Mouse (Mus musculus): ENCODE data around the gene Gm17949.

Gene Gm17949

DNA sequence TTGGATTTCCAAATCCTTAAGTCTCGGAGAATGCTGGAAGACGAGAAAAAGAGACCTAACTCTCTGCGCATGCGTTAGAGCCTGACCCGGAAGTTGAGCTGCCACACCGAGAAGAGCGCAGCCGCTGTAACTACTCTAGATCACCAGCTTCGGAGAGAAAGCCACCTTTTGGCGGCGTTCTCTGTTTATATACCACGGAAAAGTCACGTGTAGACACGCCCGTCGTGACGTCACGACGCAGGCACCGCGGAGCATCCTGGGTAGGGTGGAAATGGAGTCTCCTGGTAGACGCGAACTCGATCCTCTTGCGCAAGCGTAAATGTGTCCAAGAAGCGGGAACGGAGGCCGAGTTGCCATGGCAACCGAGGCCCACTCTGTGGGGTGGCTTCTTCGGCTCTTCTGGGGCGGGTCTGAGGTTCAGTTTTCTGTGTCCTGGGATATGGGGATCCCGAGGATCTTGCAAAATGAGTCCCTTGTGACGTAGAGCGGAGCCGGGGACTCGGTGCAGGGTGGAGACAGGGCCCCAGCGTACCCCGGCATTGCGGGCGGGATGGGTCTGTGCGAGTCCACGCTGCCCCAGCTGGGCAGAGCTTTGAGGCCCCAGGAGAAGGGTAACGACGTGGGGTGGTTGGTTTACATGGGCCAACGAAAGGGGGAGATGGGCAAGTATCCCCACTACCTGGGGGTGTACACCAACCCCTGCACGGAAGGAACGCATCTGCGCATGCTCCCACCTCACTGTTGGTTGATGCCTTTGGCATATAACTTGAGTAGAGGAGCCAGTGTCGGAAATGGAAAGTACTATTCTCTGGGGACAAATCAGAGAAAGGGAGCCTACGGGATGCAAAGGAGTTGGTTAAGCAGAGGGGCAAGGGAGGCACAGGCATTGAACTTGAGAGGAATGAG is at the start of gene Gm17949, which contains the start of gene Gtf2f1:
Gene Gm17949 (plus strand): TSS at position 234 of the 906 bp plus-strand sequence.
Gene Gtf2f1 (minus strand): TSS at position 53 of the 906 bp plus-strand sequence.
- peak; percentile 98 for DNase-seq (ENCODE audit: extremely low read depth, insufficient read length, low spot score)

DNA sequence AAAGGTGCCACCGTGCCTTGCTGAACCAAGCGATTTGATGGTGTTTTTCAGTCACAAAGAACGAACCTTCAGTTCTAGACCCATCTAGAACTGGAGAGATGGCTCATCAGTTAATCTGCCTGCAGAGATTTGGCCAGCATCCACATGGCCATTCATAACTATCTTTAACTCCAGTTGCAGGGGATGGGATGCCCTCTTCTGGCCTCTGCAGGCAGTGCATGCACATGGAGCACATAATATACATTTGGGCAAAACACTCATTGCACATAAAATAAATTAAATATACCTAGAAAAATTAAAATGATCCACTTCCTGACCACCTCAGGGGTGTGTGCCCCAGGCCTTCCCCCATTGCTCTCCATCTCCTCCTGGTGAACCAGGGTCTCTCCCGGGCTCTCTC is 49.4 kb upstream of the Gm17949 start:
- DNase-seq (ENCODE audit: extremely low read depth, insufficient read length, low spot score) = no peak

DNA sequence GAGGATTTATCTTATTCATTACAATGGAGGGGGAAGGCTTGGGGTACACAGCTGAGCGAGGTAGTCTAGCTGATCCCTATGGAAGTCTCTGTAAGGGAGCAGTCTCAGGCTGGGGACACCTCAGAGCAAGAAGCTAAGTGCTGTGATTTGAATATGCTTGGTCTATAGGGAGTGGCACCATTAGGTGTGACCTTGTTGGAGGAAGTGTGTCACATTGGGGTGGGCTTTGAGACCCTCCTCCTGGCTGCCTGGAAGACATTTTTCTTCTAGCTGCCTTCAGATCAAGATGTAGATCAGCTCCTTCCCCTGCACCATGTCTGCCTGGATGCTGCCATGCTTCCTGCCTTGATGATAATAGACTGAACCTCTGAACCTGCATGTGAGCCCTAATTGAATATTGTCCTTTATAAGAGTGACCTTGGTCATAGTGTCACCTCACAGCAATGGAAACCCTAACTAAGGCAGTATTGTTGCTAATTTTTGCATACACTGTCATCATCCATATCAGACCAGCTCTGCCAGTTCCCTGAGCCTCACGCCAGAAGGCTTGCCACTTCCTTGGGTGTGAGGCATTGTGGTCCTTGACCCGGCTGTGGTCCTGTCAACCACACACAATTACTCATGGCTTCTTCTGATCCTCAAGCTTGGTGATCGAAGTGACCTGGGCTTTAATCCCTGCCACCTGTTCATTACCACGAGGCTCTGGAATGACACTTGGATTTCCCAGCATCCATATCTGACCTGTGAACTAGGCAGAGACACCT is 48.4 kb upstream of the Gm17949 start:
- DNase-seq (ENCODE audit: extremely low read depth, insufficient read length, low spot score) = no peak

DNA sequence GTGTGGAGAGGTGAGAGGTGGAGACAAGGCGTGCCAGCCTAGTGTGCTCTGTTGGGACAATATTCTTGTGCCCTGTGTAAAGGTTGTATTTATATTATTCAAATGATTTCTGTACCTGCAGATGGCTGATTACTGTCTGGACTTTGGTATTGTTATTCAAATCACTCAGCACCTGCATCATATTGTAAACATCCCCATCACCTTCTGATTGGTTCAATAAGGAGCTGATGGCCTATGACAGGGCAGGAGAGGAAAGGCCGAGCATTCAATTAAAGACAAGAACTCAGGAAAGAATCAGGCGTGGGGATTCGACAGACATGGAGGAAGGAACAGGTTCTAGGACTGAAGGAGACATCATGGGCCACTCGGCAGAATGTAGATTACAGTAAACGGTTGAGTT is 47.6 kb upstream of the Gm17949 start:
- DNase-seq (ENCODE audit: extremely low read depth, insufficient read length, low spot score) = no peak

DNA sequence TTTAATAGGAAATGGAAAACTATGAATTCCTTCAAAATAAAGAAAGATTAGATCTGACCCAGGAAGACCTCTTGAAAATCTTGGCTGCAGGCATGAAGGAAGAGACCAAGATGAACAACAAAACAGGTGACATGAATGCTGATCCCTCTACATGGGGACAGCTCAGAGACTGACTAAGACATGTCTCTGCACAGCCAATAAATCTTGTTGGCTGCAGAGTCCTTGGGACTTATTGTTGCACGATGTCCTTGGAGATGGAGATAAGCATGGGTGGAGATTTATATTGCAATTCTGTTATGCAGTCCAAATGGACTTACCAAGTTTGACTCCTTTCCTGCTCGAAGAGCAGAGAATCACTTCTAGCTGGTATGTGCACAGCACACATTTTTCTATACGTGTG is 41.9 kb upstream of the Gm17949 start:
- no peak for DNase-seq (ENCODE audit: extremely low read depth, insufficient read length, low spot score)

DNA sequence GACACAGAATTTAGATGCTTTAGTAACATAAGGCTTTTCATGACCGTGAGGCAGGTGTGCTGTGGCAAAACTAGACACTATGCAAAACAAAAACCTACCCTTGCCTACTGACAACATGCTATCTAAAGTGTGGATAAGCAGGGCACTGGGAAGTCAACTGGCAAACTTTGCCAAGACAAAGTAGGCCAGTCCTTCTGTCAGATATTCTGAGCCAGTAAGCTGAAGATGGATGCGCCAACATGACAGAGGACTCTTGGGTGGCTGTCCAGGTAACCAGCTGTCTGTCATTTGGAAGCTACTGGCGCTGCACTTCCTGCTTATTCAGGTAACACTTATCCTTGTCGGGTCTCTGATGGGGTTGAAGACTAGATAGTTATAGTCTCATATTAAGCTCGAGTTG is 41.2 kb upstream of the Gm17949 start:
- no peak for DNase-seq (ENCODE audit: extremely low read depth, insufficient read length, low spot score)

DNA sequence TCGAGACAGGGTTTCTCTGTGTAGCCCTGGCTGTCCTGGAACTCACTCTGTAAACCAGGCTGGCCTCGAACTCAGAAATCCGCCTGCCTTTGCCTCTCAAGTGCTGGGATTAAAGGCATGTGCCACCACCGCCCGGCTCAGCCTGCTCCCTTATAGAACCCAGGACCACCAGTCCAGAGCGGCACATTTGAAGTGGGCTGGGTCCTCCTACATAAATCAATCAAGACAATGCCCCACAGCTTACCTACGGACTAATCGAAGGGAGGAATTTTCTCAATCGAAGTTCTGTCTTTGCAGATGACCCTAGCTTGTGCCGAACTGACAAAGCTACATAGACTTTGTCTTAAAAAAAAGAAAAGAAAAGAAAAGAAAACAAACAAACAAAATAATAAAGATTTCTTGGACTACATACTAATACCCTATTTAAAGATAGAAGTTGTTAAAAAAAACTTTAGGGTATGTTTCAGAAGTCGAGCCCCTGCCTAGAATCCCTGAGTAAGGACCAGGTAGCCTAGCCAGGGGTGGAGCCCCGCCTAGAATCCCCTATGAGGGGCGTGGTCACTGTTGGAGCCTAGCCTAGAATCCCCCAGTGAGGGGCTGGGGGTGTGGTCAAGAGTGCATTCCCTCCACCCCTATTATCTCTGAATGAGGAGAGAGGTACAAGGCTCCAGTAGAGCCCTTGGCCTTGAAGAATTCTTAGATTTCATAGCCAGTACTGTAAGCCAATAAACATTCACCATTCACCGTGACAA is 37.1 kb upstream of the Gm17949 start:
- DNase-seq (ENCODE audit: extremely low read depth, insufficient read length, low spot score) = no peak

DNA sequence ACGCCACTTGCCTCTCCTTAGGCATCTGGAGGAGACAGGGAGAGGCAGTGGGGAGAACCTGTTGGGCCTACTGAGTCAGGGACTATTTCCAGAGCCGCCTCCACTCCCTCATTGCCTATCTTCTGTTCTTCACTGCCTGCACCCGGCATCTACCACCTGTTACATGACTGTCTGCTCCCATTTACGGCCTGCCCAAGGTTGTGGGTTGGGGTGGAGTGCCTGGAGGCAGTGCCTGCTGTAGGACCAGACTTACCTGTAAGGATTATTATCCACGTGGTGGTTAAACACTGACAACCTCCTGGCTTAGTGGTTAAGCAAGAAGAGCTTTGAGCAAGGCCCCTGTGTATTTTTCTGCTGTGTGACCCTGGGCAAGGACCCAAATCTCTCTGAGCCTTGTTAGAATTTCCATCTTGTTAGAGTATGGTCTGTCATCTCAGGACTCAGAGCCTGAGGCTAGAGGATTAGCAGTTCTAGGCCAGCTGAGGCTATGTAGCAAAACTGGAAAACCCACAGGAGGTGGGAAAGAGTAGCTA is 36.5 kb upstream of the Gm17949 start:
- no peak for DNase-seq (ENCODE audit: extremely low read depth, insufficient read length, low spot score)

DNA sequence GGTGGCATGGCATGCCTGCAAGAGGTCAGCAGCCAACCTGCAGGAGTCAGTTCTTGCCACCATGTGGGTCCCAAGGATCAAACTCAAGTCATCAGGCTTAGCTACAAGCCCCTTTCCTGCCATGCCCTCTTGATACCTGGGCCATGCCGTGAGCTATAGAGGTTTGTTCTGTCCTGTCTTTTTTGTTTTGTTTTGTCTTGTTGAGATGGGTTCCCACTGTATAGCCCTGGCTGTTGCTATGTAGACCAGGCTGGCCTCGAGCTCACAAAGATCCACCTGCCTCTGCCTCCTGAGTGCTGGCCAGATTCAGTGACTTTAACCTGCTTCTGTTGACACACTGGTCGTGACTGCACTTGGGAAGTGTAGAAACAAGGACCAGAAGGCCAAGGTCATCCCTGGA is 35.9 kb upstream of the Gm17949 start:
- no peak for DNase-seq (ENCODE audit: extremely low read depth, insufficient read length, low spot score)

DNA sequence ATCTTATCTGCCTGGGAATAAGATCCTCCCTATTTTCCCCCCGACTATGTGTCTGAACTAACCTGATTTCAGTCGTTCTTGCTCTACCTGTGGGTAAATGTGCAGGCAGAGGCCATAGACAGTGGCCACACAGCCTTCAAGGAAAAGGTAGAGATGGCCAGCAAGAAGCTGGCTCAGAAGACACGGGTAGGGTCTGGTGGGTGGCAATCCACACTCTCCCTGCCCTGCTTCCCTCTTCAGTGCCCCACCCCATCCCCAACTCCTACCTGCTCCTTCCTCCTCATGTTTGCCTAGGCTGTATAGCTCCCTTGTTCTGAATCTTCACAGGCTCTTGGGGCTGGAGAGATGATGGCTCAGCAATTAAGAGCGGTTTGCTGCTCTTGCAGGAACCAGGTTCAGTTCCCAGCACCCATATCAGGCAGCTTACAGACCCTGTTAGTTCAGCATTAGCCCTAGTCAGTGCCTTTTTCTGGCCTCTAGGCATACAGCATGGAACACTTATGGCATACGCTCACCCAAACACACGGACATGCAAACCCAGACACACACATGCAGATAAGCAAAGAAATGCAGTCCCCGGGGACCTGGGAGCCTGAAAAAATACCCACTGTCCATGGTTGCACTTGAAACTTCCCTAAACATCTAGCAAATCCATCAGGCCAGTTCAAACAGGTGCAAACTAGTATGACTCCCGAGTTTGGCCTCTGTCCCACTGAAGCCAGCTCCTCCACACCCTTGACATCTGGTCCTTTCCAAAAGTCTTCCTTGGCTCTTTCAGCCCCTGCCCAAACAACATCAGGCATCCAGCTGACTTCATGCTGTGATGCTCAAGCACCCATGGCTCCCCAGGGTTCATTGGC is 34.5 kb upstream of the Gm17949 start:
- no peak for DNase-seq (ENCODE audit: extremely low read depth, insufficient read length, low spot score)

DNA sequence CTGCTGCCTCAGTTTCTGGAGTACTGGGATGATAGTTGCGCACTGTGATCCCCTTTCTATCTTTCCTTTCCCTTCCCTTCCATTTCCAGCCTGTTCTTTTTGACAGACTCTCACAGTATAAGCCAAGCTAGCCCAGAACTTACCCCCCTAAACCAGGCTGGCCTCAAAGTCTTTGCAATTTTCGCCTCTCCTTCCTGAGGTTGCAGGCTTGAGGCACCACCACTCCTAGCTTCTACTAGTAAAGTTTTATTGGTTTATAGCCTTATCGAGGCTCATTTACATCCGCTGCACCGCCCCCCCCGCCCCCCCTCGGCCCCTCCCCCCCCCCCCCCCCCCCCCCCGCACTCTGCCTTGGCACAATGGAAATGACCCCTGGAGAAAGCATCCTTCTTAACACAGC is 31.7 kb upstream of the Gm17949 start:
- DNase-seq (ENCODE audit: extremely low read depth, insufficient read length, low spot score) = no peak

DNA sequence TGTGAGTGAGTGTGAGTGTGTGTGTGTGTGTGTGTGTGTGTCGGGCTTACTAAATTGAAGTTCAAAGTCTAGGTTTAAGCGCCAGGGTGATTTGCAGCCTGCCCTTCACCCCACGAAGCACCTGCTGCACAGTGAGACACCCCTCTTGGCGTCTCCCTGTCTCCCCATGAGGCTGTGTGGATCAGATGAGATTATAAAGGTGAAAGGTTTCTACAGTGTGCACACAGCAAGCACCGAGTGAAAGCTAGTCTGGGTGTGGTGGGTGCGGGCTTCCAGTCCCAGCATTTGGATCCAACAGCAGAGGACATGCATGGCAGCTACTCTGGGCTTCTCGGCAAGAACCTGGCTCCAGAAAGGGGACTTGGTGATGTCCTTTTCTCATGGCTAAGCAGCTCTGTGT is 30.2 kb upstream of the Gm17949 start:
- no peak for DNase-seq (ENCODE audit: extremely low read depth, insufficient read length, low spot score)

DNA sequence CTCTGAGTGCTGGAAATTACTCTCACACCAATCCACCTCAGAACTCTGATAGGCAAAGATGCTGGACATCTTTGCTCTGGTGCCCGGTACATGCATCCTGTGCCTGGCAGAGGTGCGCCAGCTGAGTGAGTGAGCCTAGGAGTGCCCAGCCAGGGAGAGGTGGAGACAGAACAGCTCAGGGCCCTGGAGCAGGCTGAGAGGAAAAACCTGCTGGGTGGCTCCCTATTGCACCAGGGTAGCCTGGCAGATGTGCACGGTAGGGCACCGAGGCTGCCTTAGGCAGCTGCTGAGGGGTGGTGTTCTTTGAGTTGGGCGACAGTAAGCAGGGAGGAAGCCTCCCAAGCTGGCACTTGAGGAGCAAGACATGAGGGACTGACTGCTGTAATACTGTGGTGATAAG is 29.3 kb upstream of the Gm17949 start, which contains the start of gene Acer1:
Gene Acer1 (minus strand): TSS at position 114 of the 400 bp plus-strand sequence.
- no peak for DNase-seq (ENCODE audit: extremely low read depth, insufficient read length, low spot score)

DNA sequence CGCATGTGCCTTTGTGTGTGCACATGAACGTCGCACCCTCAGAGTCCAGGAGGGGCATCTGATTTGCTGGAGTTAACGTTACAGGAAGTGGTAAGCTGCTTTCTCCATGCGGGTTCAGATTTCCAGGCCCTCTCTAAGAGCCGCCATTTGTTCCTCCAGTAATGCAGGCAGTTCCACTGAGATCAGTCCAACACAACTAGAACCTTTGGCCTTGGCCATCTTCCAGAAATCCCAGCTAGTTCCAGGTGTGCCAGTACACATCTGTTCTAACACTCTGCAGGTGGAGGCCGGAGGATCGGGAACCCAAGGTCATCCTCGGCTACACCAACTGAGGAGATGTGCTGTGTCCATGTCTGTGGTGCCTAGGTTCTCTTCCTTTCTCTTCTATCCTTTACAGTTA is 26.4 kb upstream of the Gm17949 start:
- DNase-seq (ENCODE audit: extremely low read depth, insufficient read length, low spot score) = no peak

DNA sequence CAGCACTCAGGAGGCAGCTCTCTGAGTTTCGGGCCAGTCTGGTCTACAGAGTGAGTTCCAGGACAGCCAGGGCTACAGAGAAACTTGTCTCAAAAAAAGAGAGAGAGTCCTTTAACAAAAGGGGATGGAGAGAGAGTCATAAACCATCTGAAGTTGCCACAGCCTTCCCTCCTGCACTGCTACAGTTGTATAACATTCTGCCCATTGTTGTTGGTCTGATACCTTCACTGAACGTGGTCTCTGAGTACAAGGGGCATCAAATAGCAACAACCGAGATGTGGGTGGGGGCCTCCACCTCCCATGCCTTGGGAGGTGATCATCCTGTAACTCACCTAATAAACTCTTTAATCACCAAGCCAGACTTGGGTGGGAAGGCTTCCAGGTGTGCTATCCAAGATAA is 25.6 kb upstream of the Gm17949 start:
- DNase-seq (ENCODE audit: extremely low read depth, insufficient read length, low spot score) = no peak

DNA sequence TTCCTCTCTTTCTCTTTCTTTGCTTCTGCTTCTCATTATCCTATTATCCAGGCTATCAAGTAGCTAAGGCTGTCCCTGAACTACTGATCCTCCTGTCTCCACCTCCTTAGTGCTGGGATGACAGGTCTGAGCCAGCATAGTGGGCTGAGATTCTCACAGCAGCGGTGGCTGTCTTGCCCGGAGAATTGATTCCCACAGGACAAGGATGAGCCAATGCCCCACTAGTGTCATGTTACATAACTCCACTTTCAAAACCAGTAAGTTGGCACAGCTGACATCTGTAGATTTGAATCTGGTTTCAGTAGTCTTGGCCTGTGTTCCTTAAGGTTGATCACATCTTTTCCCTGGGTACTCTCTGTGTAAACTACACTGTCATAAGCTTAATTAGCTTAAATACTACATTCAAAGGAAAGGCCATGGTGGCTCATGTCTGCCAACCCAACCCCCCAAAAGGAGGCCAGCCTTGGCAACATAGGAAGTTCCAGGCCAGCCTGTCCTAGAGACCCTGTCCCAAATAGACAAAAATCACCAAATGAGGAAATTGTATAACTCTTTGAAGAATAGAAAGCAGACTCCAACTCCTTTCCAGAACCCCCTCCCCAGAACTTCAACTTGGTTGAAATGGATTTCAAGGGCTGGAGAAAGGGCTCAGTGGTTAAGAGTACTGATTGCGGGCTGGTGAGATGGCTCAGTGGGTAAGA is 25.0 kb upstream of the Gm17949 start:
- no peak for DNase-seq (ENCODE audit: extremely low read depth, insufficient read length, low spot score)

DNA sequence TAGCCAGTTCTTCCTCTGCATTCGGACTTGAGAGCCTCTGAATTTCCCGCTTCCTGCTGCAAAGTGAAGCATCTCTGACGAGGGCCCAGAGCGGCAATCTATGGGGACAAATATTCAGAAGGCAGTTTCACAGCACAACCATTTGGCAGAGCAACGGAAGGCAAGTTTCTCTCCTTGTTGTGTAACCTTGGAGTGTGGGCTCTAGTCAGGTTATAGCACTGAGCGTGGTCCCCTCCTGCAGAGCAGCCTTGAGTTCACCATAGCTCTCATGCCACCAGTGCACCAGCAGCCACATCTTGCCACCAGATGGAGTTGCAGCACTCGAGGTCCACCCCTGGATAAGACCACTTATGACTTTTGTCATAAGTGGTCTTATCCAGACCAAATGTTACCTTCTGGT is 22.8 kb upstream of the Gm17949 start:
- DNase-seq (ENCODE audit: extremely low read depth, insufficient read length, low spot score) = no peak

DNA sequence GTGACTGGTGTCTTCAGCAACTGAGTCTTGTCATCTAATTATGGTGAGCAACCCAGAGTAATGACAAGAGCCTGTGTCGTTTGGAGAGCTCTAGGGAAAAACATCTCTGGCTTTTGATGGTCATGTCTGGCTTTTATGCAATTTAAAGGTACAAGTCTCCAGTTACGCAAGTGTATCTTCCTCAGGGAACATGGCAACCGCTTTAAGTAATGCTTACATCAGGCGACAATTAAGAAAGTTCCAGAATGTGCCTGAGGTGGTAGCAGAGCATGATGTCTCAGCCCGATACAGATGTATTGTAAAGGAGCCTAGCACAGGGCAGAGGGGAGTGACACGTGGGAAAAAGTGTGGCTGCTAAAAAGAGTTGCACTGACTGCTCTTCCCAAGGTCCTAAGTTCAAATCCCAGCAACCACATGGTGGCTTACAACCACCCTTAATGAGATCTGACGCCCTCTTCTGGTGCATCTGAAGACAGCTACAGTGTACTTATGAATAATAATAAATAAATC is 22.3 kb upstream of the Gm17949 start:
- DNase-seq (ENCODE audit: extremely low read depth, insufficient read length, low spot score) = no peak

DNA sequence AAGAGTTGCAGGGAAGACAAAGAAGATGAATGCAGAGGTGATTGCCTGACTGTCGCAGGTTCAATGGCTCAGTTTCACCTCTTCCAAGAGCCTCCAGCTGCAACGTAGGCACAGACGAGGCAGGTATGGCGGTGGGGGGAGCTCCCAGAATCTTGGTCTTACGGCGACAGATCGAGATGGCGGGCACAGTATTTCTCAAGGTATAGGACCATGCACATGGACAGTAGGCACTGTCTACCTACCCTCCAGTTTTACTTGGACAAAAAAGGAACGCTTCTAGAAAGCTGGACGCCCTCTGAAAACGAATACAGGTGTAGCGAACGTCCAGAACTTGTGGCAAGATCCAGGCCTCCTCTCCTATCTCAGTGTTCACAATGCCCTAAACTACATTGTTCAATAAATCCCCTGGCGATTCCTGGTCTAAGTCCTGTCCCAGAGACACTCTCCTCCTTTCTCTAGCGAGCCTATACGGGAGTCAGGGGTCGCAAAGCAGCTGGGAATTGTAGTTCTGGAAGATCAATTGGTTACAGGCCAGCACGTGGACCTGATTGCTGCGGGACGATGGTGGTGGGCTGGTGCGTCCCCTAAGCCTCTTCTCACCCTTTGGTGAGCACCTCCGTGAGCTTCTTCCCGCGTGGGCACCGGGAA is 21.7 kb upstream of the Gm17949 start:
- no peak for DNase-seq (ENCODE audit: extremely low read depth, insufficient read length, low spot score)

Measured in 3134 (cell line).